Mouse (Mus musculus) embryonic facial prominence, embryonic 11.5 days (tissue): ENCODE measurements around the gene Lmbrd1. TPM values are rescaled to one million over a fixed set of nuclear protein-coding genes. Genes with fewer than 3 reads are reported as not detected.

Experiments
- ATAC-seq: fragments of 200-750 bp; cut with Nextera tagmentation; replicated peaks from 2 replicates; pipeline ENCODE4 v1.8.0; 2017; ENCODE audit warnings: low read depth; ENCODE audit not compliant: insufficient number of reproducible peaks, low FRiP score, low TSS enrichment
- DNase-seq: peaks from one replicate; pipeline ENCODE4 v3.0.0-alpha.2; 2015; ENCODE audit warnings: low spot score
- H3K27ac ChIP-seq: fragments of 300-500 bp; sonication (generic); replicated peaks from 2 replicates; pipeline ENCODE4 v1.5.1; 2014; ENCODE audit warnings: mild to moderate bottlenecking, low read depth, low read length, control low read depth
- H3K27me3 ChIP-seq: fragments of 300-500 bp; sonication (generic); 2 replicates; pipeline ENCODE4 v1.6.1; 2014; ENCODE audit warnings: mild to moderate bottlenecking, low read length, moderate library complexity, mixed read lengths; ENCODE audit not compliant: control insufficient read depth, insufficient read depth
- H3K36me3 ChIP-seq: fragments of 300-500 bp; sonication (generic); replicated peaks from 2 replicates; pipeline ENCODE4 v1.6.1; 2014; ENCODE audit warnings: low read depth, mild to moderate bottlenecking, low read length, moderate library complexity, mixed read lengths; ENCODE audit not compliant: control insufficient read depth, insufficient read depth
- H3K4me1 ChIP-seq: fragments of 300-500 bp; sonication (generic); 2 replicates; pipeline ENCODE4 v1.6.1; 2014; ENCODE audit warnings: low read length, mixed read lengths; ENCODE audit not compliant: control insufficient read depth, insufficient read depth
- H3K4me2 ChIP-seq: fragments of 300-500 bp; sonication (generic); 2 replicates; pipeline ENCODE4 v1.6.1; 2014; ENCODE audit warnings: low read depth, mild to moderate bottlenecking, control low read depth, low read length, moderate library complexity
- H3K4me3 ChIP-seq: fragments of 300-500 bp; sonication (generic); 2 replicates; pipeline ENCODE4 v1.5.1; 2014; ENCODE audit warnings: low read depth, low read length, control low read depth
- H3K9ac ChIP-seq: fragments of 300-500 bp; sonication (generic); replicated peaks from 2 replicates; pipeline ENCODE4 v1.6.1; 2014; ENCODE audit warnings: mild to moderate bottlenecking, control low read depth, low read length
- H3K9me3 ChIP-seq: fragments of 300-500 bp; sonication (generic); replicated peaks from 2 replicates; pipeline ENCODE4 v1.6.1; 2016; ENCODE audit warnings: mild to moderate bottlenecking, low read length, inconsistent platforms, mixed read lengths; ENCODE audit not compliant: control insufficient read depth
- WGBS: fragments of 180-500 bp; shearing (Covaris S2); extraction: QIAGEN DNeasy Blood & Tissue Kit; methylation state at CpG from one replicate; pipeline ENCODE4 v1.1.7; 2014; 5-methylcytosine and 5-hydroxymethylcytosine counted together
- polyA plus RNA-seq: library from polyadenylated mRNA; unstranded; fragments of >200 nt; fragmentation: Nextera tagmentation; extraction: Ambion mirVana; gene quantifications from 2 replicates; pipeline ENCODE4 v1.2.1, GENCODE M21; 2014

Lmbrd1 gene
- polyA plus RNA-seq, 1 experiment from 2014 or later: 27.3 TPM

DNA sequence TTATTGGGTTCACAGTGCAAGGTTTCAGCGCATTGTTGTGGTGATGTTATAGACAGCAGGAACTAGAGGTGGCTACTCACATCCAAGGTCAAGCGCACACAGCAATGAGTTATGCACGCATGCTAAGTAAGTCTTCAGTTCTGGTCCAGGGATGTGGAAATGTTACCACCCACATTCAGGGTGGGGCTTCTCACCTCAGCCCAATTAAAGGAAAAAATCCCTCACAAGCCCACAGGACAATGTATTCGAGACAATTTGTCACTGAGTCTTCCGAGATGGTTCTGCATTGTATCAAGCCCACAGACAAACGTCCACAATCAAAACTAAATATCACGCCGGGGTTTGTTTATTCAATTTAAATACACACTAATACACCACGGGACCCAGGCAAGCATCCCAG is 724 bp upstream of the Lmbrd1 start:
- ATAC-seq: no peak
- H3K9me3 ChIP-seq: no peaks in the 10 kb centered on the region
- no peak for DNase-seq
- H3K9ac ChIP-seq: no peak overlapping the region
- no peaks in the 10 kb centered on the region for H3K27me3 ChIP-seq
- H3K4me1 ChIP-seq: no peaks in the 10 kb centered on the region
- H3K36me3 ChIP-seq: no peaks in the 10 kb centered on the region
- WGBS: 82% methylated on average over 9 of the region's 9 CpGs
- peak overlapping the region; percentile 75 for H3K4me3 ChIP-seq
- H3K4me2 ChIP-seq: peak overlapping the region; percentile 42; the same call in 1 of the 2 replicates
- H3K27ac ChIP-seq: no peak overlapping the region

DNA sequence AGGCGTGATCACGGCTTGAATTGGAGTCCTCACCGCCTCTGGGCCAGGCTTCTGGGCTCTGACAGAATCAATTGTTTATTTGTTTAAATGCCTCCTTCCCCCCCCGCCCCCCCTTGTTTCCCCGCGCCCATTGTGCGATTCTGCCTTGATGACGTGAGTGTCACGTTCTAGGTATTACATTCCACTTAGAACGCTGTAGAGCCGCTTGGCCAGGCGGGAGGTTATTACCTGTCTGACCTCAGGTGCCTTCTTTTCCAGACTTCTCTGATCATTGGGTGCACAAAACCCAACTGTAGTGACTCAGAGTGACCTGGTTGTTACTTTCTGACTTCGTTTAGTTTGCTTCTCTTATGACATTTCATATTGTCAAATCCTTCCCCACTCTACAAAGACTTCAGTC is 641 bp downstream of the Lmbrd1 start:
- Histone ChIP-seq H3K9me3 (no peaks in the 10 kb centered on the region), H3K9ac (peak overlapping the region; percentile 79), H3K4me3 (peak overlapping the region; percentile 75), H3K27me3 (no peaks in the 10 kb centered on the region), H3K36me3 (no peaks in the 10 kb centered on the region), H3K4me1 (no peaks in the 10 kb centered on the region), H3K27ac (peak overlapping the region; percentile 56; the same call in 1 of the 2 replicates), H3K4me2 (peak overlapping the region; percentile 58)
- ATAC-seq (no peak; the same call in 1 of the 2 replicates), DNase-seq (no peak)
- 4% methylated on average over 11 of the region's 13 CpGs for WGBS

GRCm38 (mm10) chr1:24680991-24681390 is 2.6 kb downstream of the Lmbrd1 start:
- DNase-seq: no peak
- H3K9me3 ChIP-seq: no peaks in the 10 kb centered on the region
- no peak overlapping the region for H3K4me2 ChIP-seq
- WGBS: 98% methylated on average over 3 of the region's 3 CpGs
- H3K27ac ChIP-seq: no peak overlapping the region
- no peak overlapping the region for H3K4me3 ChIP-seq
- no peak overlapping the region for H3K9ac ChIP-seq
- no peak for ATAC-seq
- no peaks in the 10 kb centered on the region for H3K4me1 ChIP-seq
- no peaks in the 10 kb centered on the region for H3K36me3 ChIP-seq
- no peaks in the 10 kb centered on the region for H3K27me3 ChIP-seq

DNA sequence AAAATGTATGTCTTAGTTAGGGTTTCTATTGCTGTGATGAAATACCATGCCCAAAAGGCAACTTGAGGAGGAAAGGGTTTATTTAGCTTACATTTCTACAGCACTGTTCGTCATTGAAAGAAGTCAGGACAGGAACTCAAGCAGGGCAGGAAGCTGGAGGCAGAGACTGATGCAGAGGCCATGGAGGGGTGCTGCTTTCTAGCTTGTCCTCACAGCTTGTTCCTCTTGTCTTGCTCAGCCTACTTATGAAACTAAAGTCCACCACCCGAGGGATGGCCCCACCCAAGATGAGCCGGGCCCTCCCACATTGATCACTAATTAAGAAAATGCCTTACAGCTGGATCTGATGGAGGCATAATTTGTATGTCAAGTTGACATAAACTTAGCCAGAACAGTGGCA is 3.5 kb downstream of the Lmbrd1 start:
- H3K4me2 ChIP-seq: no peak overlapping the region

GRCm38 (mm10) chr1:24683947-24684346 is 5.5 kb downstream of the Lmbrd1 start:
- no peaks in the 10 kb centered on the region for H3K4me1 ChIP-seq
- 92% methylated on average over 1 of the region's 1 CpGs for WGBS
- no peaks in the 10 kb centered on the region for H3K36me3 ChIP-seq
- DNase-seq (no peak), ATAC-seq (peak; percentile 100)
- H3K9me3 ChIP-seq: no peaks in the 10 kb centered on the region
- no peak overlapping the region for H3K4me2 ChIP-seq
- no peak overlapping the region for H3K9ac ChIP-seq
- H3K4me3 ChIP-seq: no peak overlapping the region
- H3K27me3 ChIP-seq: no peaks in the 10 kb centered on the region
- H3K27ac ChIP-seq: no peak overlapping the region

More for the DNA sequence above, 3.5 kb downstream of the Lmbrd1 start:
- H3K4me1 ChIP-seq: no peaks in the 10 kb centered on the region
- H3K27ac ChIP-seq: no peak overlapping the region
- DNase-seq (no peak), ATAC-seq (no peak)
- no peak overlapping the region for H3K4me3 ChIP-seq
- H3K9me3 ChIP-seq: no peaks in the 10 kb centered on the region
- H3K36me3 ChIP-seq: no peaks in the 10 kb centered on the region
- 74% methylated on average over 3 of the region's 3 CpGs for WGBS
- H3K9ac ChIP-seq: no peak overlapping the region
- H3K27me3 ChIP-seq: no peaks in the 10 kb centered on the region

- H3K4me2 ChIP-seq: no peak overlapping the region
Observed at GRCm38 (mm10) chr1:24685606-24686005, 7.2 kb downstream of the Lmbrd1 start.

GRCm38 (mm10) chr1:24686235-24687021 is 8.0 kb downstream of the Lmbrd1 start:
- Histone ChIP-seq H3K4me3 (no peak overlapping the region), H3K4me2 (no peak overlapping the region), H3K27me3 (no peaks in the 10 kb centered on the region), H3K9me3 (no peaks in the 10 kb centered on the region), H3K4me1 (no peaks in the 10 kb centered on the region), H3K9ac (no peak overlapping the region), H3K27ac (no peak overlapping the region), H3K36me3 (no peaks in the 10 kb centered on the region)
- no peak for ATAC-seq
- no peak for DNase-seq
- 89% methylated on average over 4 of the region's 4 CpGs for WGBS

More at GRCm38 (mm10) chr1:24685606-24686005, 7.2 kb downstream of the Lmbrd1 start:
- Histone ChIP-seq H3K9ac (no peak overlapping the region), H3K4me3 (no peak overlapping the region), H3K27ac (no peak overlapping the region), H3K4me1 (no peaks in the 10 kb centered on the region), H3K9me3 (no peaks in the 10 kb centered on the region), H3K27me3 (no peaks in the 10 kb centered on the region), H3K36me3 (no peaks in the 10 kb centered on the region)
- ATAC-seq (no peak), DNase-seq (no peak)
- 96% methylated on average over 7 of the region's 7 CpGs for WGBS

- Histone ChIP-seq H3K27ac (no peak overlapping the region), H3K36me3 (no peaks in the 10 kb centered on the region), H3K27me3 (no peaks in the 10 kb centered on the region), H3K9ac (no peak overlapping the region), H3K4me1 (no peaks in the 10 kb centered on the region), H3K4me3 (no peak overlapping the region), H3K9me3 (no peaks in the 10 kb centered on the region), H3K4me2 (no peak overlapping the region)
- WGBS: 89% methylated on average over 3 of the region's 3 CpGs
- no peak for DNase-seq
- no peak for ATAC-seq
Observed at GRCm38 (mm10) chr1:24697677-24698076, 19.2 kb downstream of the Lmbrd1 start.
